Mouse (Mus musculus): ENCODE measurements around the gene Dgka. TPM values are rescaled to one million over a fixed set of nuclear protein-coding genes. Genes with fewer than 3 reads are reported as not detected.

Dgka gene
- polyA plus RNA-seq, 1 experiment from 2014 or later: 7.0 TPM

DNA sequence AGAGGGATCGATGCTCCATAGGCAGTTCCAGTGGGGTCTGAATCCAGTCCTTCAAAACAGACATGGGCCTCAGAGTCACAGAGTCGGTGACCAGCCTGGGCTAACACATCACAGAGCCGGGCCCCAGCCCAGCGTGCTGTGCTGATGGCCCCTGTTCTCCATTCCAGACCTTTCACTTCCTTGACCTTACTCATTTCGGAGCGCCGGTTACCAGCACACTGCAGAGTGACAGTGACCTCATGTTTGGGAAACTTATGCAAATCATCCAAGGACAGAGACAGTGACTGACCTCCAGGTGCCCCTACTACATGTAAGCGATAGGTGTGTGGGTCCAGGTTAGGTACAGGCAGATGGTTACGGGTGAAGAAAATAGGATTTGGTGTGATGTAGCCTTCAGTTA is 73.5 kb downstream of the Dgka start:
- 93% methylated on average over 9 of the region's 9 CpGs for WGBS (ENCODE audit: missing documents)
- Histone ChIP-seq H3K79me2 (ENCODE audit: inconsistent target) (no peaks in the 10 kb centered on the region), H3K4me3 (ENCODE audit: inconsistent target) (no peak overlapping the region), H3K27ac (no peak overlapping the region), H3K36me3 (ENCODE audit: inconsistent target) (no peaks in the 10 kb centered on the region)

Other genes with a start within 250 kb of the Dgka start
- gene Myl6b, start 246.2 kb downstream of the Dgka start, polyA plus RNA-seq (2018): 0.73 to 1.7 TPM (median 1.4 TPM) in 3 replicates
- gene Esyt1, start 219.0 kb downstream of the Dgka start, polyA plus RNA-seq (2018): 147 to 161 TPM (median 155 TPM) in 3 replicates
- gene Zc3h10, start 197.1 kb downstream of the Dgka start, polyA plus RNA-seq (2018): 6.7 to 13.0 TPM (median 9.6 TPM) in 3 replicates
- gene Rpl41, start 195.6 kb downstream of the Dgka start, polyA plus RNA-seq (2018): 1,107 to 2,183 TPM (median 2,047 TPM) in 3 replicates
- 45.8 to 148 TPM (median 116 TPM) in 3 replicates for gene Pa2g4, start 178.9 kb downstream of the Dgka start, polyA plus RNA-seq (2018)
- gene Erbb3, start 155.2 kb downstream of the Dgka start, polyA plus RNA-seq (2018): 1.2 to 1.7 TPM (median 1.4 TPM) in 3 replicates
- gene Rps26, start 118.1 kb downstream of the Dgka start, polyA plus RNA-seq (2018): 865 to 1,089 TPM (median 951 TPM) in 3 replicates
- not detected in 3 replicates for gene Ikzf4, start 98.9 kb downstream of the Dgka start, polyA plus RNA-seq (2018)
- gene Suox, start 70.8 kb downstream of the Dgka start, polyA plus RNA-seq (2018): 2.9 to 4.7 TPM (median 4.4 TPM) in 3 replicates
- 97.5 to 143 TPM (median 120 TPM) in 3 replicates for gene Rab5b, start 48.6 kb downstream of the Dgka start, polyA plus RNA-seq (2018)
- 0.29 to 0.67 TPM (median 0.53 TPM) in 3 replicates for gene Pmel, start 40.7 kb downstream of the Dgka start, polyA plus RNA-seq (2018)
- gene Cdk2, start 39.8 kb downstream of the Dgka start, polyA plus RNA-seq (2018): 13.4 to 29.6 TPM (median 22.8 TPM) in 3 replicates
- 23.3 to 27.6 TPM (median 27.0 TPM) in 3 replicates for gene Pym1, start 3.0 kb upstream of the Dgka start, polyA plus RNA-seq (2018)
- 18.7 to 24.6 TPM (median 21.3 TPM) in 3 replicates for gene Mmp19, start 46.1 kb upstream of the Dgka start, polyA plus RNA-seq (2018)
- gene Dnajc14, start 59.2 kb upstream of the Dgka start, polyA plus RNA-seq (2018): 42.1 to 51.3 TPM (median 44.5 TPM) in 3 replicates
- 6.9 to 10.4 TPM (median 9.0 TPM) in 3 replicates for gene Tmem198b, start 59.5 kb upstream of the Dgka start, polyA plus RNA-seq (2018)
- gene Sarnp, start 72.5 kb upstream of the Dgka start, polyA plus RNA-seq (2018): 69.5 to 146 TPM (median 84.3 TPM) in 3 replicates
- gene Ormdl2, start 76.8 kb upstream of the Dgka start, polyA plus RNA-seq (2018): 42.2 to 61.4 TPM (median 59.0 TPM) in 3 replicates
- 0.03 TPM in 1 of 3 replicates, not detected in the others for gene Gdf11, start 146.9 kb upstream of the Dgka start, polyA plus RNA-seq (2018)
- 1,227 to 1,611 TPM (median 1,544 TPM) in 3 replicates for gene Cd63, start 156.1 kb upstream of the Dgka start, polyA plus RNA-seq (2018)
- gene Rdh5, start 178.0 kb upstream of the Dgka start, polyA plus RNA-seq (2018): 0.53 to 1.3 TPM (median 0.92 TPM) in 3 replicates
- gene Bloc1s1, start 179.2 kb upstream of the Dgka start, polyA plus RNA-seq (2018): 77.8 to 126 TPM (median 124 TPM) in 3 replicates
- not detected in 3 replicates for gene Itga7, start 189.0 kb upstream of the Dgka start, polyA plus RNA-seq (2018)
- gene Mettl7b, start 216.1 kb upstream of the Dgka start, polyA plus RNA-seq (2018): not detected in 3 replicates
- gene Olfr9, start 244.6 kb upstream of the Dgka start, polyA plus RNA-seq (2018): not detected in 3 replicates

Data from macrophage (primary cell).